Mouse (Mus musculus) bone marrow macrophage, adult 2 months (primary cell): ENCODE data around the gene Rrh. TPM values are rescaled to one million over a fixed set of nuclear protein-coding genes. Genes with fewer than 3 reads are reported as not detected.

Source experiments
- H3K27ac ChIP-seq: 2 replicates; pipeline ENCODE4 v1.5.1; 2012; ENCODE audit warnings: low read depth, low read length; ENCODE audit not compliant: insufficient read depth
- H3K4me1 ChIP-seq: 2 replicates; pipeline ENCODE4 v1.6.1; 2012; ENCODE audit warnings: low read length; ENCODE audit not compliant: control insufficient read depth, insufficient read depth
- H3K4me3 ChIP-seq: 2 replicates; pipeline ENCODE4 v1.5.1; 2012; ENCODE audit warnings: mild to moderate bottlenecking, low read length, moderate library complexity; ENCODE audit not compliant: insufficient read depth
- CTCF ChIP-seq: IDR thresholded peaks from 2 replicates; pipeline ENCODE4 v1.5.1; 2012; ENCODE audit warnings: low read depth, mild to moderate bottlenecking, low read length, moderate library complexity
- POLR2A ChIP-seq: IDR thresholded peaks from 2 replicates; pipeline ENCODE4 v1.6.1; 2012; ENCODE audit warnings: mild to moderate bottlenecking, low read depth, low read length, borderline replicate concordance
- polyA plus RNA-seq: library from polyadenylated mRNA; stranded (reverse); fragments of >200 nt; gene quantifications from 2 replicates; pipeline ENCODE4 v1.2.4, GENCODE M21; 2012; ENCODE audit not compliant: missing spikeins, insufficient read depth, insufficient read length

Gene Rrh
- polyA plus RNA-seq, 1 experiment, result 0.50 TPM

DNA sequence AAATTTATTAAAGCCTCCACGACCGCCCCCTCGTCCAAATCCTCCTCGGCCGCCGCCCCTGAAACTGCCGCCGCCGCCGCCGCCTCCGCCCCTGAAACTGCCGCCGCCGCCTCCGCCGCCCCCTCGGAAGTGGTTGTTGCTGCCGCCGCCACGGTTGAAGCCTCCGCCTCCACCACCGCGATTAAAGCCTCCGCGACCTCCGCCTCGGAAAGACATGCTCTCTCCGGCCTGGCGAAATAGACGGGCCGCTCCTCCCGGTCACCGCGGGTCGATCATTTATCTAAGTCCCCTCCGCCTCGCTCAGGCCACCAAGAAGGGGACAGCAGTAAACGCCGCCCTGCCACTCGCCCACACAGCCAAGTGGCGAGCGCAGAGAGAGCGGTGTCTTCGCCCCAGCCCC lies 8.2 kb upstream of the Rrh start:
- peaks cover 8% of the 10 kb centered on the region for H3K4me1 ChIP-seq
- H3K4me3 ChIP-seq, result peak overlapping the region; percentile 90
- TF ChIP-seq POLR2A, result no peak
- TF ChIP-seq CTCF, result no peak
- H3K27ac ChIP-seq, result peak overlapping the region; percentile 92

DNA sequence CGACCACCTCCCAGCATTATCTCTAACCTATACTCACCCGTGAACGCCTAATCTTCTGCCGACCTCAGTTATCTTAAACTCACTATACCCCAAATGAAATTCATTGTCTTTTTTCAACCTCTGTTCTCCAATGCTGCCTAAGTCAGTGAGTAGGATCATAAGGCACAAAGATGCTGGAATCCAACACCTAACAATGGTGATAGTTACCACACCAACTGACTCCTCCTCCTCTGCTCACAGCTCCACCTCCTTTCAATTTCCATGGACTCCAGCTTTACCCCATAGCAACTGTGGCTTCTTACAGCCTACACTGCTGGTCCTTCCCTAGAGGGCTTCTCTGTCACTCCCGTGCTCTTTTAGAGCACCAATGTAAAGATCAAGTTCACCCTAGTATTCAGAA lies 5.3 kb upstream of the Rrh start:
- Histone ChIP-seq H3K4me1 (peaks cover 8% of the 10 kb centered on the region), H3K27ac (no peak overlapping the region), H3K4me3 (no peak overlapping the region)
- TF ChIP-seq POLR2A (no peak), CTCF (no peak)

DNA sequence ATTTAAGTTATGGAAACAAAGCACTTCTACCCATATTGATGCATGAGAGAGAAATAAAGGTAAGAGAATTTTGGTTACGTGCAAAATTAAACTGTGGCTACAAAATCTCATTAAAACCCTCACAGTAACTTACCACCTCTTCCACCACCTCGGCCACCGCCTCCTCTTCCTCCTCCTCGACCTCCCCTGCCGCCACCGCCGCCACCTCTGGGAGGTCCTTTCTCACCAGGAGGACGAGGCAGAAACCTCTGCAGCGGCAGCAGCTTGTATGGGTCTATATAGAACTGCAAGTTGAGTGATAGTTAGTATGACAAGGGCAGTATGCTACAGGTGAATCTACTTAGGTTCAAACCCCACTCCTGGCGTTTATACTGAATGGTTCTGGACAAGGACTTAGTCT lies 4.3 kb upstream of the Rrh start:
- Histone ChIP-seq H3K4me3 (no peak overlapping the region), H3K4me1 (peaks cover 8% of the 10 kb centered on the region), H3K27ac (no peak overlapping the region)
- TF ChIP-seq CTCF (no peak), POLR2A (no peak)

DNA sequence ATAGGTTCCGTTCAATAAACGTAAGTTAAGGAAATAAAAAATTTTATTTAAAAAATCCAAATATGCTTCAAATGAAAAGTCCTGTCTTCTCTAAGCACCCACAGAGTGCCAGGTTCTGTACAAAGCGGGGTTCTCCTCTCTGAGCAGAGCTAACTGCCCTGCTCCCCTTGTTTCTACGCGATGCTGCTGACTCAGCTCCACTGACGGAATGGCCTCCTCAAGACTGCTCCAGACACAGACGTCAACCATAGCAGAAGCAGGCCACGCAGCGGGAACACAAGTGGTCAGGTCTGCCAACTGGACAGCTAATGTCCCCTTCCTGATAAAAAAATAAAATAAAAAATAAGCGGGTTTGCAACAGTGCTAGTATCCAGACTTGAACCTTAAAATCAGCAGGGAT lies 2.5 kb upstream of the Rrh start:
- H3K27ac ChIP-seq, result no peak overlapping the region
- peaks cover 8% of the 10 kb centered on the region for H3K4me1 ChIP-seq
- TF ChIP-seq POLR2A (no peak), CTCF (no peak)
- H3K4me3 ChIP-seq, result no peak overlapping the region

DNA sequence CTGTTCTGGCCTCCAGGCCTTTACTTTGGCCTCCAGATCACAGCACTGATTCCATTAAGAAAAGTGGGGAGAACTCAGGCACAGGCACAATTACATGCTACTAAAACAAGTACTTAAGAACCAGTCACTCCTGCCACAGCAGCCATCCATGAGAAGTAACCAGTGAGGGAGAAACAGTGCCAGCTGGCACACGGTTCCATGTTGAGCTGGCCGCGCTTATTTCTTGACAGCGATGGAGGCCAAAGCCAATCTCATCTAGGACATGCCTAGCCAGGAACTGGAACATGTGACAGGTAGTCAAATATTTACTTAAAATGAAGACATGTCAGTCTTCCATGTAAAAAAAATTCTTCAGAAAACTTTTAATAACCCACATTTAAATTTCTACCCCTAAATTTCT lies 1.8 kb upstream of the Rrh start:
- Histone ChIP-seq H3K4me3 (no peak overlapping the region), H3K4me1 (peaks cover 3% of the 10 kb centered on the region), H3K27ac (no peak overlapping the region)
- no peak for TF ChIP-seq POLR2A

DNA sequence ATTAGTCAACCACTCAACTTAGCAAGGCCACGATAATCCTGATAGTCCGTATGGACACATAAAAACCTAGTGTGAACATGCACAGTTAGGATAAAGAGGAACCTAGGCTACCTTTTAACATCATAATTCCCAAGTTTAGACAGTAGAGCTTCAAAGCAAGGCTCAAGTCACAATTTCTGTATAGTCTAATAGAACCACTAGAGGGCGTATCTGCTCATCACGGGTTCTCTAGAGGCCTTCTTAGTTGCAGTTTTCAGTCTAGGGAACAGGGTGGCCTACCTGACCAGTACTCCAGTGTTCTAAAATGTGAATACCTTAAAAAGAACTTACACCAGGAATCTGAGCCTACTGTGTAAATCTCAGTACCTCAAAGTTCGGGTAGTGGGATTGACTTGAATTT lies 906 bp upstream of the Rrh start:
- no peak for TF ChIP-seq CTCF
- no peak for TF ChIP-seq POLR2A
- Histone ChIP-seq H3K4me3 (no peak overlapping the region), H3K27ac (no peak overlapping the region), H3K4me1 (no peaks in the 10 kb centered on the region)

DNA sequence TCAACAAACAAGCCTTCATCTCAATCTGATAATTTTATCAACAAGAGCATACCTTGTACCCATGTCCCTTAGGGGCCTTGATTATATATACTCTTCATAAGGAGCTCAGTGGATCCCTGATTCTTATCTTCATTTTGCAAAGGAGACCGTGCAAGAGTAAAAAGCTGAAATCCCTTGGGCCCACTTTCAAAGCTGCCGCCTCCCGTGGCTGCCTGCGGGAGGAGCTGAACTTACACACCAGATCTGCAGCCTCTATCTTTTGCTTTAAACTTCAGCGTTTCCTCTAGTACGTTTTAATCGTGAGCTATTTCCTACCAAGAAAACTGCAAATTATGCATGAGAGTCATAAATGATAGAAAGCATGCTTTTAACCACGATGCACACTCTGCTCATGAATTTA lies 651 bp downstream of the Rrh start:
- H3K27ac ChIP-seq, result no peak overlapping the region
- TF ChIP-seq POLR2A (no peak), CTCF (no peak)
- H3K4me3 ChIP-seq, result no peak overlapping the region
- H3K4me1 ChIP-seq, result no peaks in the 10 kb centered on the region

DNA sequence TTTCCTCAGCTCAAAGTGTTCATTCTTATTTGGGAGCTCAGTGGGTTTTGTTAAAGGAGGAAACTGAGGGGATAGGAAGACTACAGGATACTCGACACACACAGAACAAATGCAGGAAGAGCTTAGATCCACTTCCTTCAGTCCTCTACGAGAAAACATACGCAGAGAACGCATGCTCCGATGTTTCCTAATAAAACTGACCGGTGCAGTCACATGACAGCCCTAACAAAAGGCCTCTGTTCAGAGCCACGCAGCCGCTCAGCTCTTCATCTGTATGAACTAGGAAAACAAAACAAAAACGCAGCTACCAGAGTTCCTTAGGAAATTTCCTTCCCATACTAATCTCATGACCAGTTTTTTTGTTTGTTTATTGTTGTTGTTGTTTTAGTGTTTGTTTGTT lies 1.5 kb downstream of the Rrh start:
- Histone ChIP-seq H3K27ac (no peak overlapping the region), H3K4me3 (no peak overlapping the region), H3K4me1 (no peaks in the 10 kb centered on the region)
- TF ChIP-seq POLR2A (no peak), CTCF (no peak)

DNA sequence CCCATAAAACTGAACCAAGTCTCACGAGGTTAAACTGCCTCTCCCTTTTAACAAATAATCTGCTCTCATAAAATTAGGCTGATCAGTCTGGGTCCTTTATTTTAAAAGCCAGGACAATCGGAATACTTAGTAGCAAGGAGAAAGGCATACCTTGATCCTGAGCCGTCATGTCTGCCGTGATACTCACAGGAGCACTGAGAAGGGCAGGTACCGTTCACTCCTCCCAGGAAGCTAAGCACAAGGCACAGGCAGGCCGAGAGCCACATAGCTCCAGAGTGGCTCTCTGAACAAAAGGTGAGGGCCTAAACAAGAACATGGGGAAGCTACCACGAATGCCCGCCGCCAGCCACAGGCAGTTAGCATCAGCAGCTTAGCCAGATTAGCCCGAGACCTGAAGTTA lies 18.6 kb downstream of the Rrh start, which contains the start of gene Lrit3:
Lrit3 (minus strand) TSS at position 266 of the 400 bp plus-strand sequence.
- no peak within 1 kb of the TSS for H3K4me3 ChIP-seq
- H3K27ac ChIP-seq, result no peak within 1 kb of the TSS
- H3K4me1 ChIP-seq, result no peaks in the 10 kb centered on the region
- TF ChIP-seq CTCF (no peak), POLR2A (no peak)

DNA sequence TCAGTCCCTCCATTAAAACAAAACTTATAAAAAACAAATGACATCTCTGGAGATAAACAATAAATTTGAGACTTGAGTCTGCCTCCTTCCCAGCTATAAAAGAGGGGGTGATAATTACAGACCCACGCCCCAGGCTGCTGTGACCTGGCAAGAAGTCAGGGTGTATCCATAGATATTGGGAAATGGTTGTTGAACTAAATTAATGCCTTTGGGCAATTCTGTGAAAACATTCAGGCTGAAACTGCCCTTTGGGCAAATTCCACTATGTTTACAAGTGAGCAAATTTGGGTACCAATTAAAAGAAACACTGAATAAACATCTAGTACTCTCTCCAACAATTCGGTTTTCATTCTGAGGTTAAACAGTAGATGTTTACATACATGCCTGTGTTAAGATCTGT lies 23.4 kb downstream of the Rrh start:
- no peak for TF ChIP-seq POLR2A
- no peak for TF ChIP-seq CTCF
- Histone ChIP-seq H3K4me1 (no peaks in the 10 kb centered on the region), H3K4me3 (no peak overlapping the region), H3K27ac (no peak overlapping the region)

DNA sequence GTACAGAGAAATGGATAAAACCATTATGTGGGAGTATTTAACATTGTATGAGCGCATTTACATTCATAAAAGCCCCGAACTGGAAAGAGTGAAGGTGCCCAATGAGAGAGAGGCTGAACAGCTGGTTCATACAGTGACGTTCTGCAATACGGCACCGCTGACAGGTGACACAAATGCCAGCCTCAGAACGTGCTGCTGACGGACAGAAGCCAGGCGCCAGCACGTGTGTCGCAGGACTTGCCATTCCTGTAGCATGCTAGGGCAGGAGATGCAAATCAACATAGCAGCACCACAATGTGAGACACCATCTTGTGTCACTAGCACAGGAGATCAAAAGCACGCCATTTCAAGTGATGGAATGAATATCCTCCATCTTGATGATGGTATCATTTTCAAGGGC lies 23.8 kb downstream of the Rrh start:
- TF ChIP-seq CTCF (no peak), POLR2A (no peak)
- Histone ChIP-seq H3K4me3 (no peak overlapping the region), H3K27ac (no peak overlapping the region), H3K4me1 (no peaks in the 10 kb centered on the region)
